Mouse (Mus musculus) kidney, postnatal 25 days (tissue): ENCODE measurements around the gene Aste1.

ENCODE experiments used
- DNase-seq, 2 experiments: peaks; one replicate each; pipeline ENCODE4 v3.0.0; 2021; ENCODE audit warnings: mixed read lengths in 2 of 2

Aste1 gene

GRCm38 (mm10) chr9:105395218-105395627 is at the start of gene Aste1, which contains the start of gene Nek11:
Gene Aste1, plus strand, starts transcription at chr9:105395392.
Gene Nek11, minus strand, starts transcription at chr9:105395524.
- DNase-seq: peak; percentile 96 to 97

GRCm38 (mm10) chr9:105348242-105349031 is 46.8 kb upstream of the Aste1 start:
- DNase-seq: no peak

GRCm38 (mm10) chr9:105349034-105349433 is 46.2 kb upstream of the Aste1 start:
- DNase-seq: no peak

DNA sequence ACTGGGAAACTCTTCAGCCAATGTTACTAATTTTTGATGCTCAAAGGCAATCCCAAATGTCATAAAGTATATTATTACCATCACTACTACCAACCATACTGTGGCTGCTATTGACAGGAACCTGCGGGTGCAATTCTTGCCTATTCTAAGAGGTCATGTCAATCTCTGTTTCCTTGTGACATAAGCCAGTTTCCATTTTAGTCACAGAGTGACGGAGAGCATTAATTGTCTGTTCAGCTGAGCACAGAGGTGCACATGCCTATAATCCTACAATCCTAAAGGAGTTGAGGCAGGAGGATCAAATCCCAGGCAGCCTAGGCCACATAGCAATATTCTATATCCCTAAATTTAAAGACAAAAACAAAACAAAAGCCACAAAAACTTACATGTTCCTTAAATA is 33.0 kb upstream of the Aste1 start:
- no peak for DNase-seq

DNA sequence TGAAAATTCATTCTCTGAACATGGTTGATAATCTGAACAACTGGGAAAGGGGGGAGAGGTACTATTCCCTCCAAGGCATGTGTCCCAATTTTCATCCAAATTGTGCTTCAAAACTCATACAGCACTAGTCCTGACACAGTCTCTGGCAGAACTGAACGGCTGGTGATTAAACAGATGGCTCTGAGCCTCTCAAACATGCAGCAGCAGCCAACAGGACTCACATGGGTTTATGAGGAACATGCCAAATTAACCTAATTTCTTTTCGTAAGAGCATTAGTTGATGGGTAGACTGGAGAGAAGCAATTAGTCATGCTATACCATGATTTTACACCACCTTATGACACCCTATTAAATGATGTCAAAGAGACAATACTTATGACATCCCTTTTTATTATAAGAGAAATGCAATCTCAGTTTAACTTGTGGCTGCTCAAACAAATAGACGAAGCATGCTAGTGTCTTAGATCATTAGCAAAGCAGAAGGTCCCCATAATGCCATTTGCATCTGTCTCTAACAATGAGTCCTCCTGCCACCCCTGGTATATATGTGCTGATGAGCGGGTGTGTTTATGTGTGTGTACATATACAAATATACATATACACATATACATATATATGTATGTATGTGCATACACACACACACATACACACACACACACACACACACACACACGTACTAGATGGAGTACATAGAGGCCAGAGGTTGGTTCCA is 31.5 kb upstream of the Aste1 start:
- no peak for DNase-seq

DNA sequence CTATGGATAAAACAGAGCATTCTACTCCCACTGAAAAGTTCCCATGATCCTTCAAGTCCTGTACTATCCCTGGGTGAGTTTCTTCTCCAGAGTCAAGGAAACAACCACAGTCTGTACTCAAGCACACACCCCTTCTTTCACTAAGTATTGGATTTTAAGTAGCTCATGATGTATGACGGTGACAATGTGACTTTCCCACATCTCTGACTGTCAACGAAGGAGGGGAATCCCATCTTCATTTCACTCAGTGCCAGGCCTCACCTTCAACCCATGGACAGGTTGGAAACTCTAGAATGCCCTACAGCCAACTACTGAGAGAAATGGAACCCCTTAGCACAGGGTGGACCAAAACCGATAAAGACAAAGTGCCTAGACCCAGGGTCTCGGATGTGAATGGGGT is 29.0 kb upstream of the Aste1 start:
- no peak for DNase-seq

GRCm38 (mm10) chr9:105368605-105369004 is 26.6 kb upstream of the Aste1 start:
- no peak for DNase-seq

DNA sequence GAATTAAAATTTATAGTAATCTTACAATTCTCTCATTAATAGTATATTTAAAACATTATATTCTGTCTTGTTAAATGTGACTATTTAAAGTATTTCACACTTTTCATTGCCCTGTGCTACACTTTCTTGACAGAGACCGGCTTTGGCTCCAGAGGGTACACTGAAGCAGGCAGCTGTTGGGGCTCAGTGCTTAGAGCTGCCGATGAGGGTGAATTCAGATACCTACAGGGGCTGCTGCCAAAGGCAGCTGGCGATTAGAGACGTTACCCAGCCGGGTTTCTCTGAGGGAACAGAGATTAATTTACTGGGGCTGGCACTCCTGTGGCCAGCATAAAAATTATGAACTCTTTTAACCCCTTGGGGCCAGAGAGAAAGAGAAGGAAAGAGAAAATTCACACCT is 20.8 kb upstream of the Aste1 start:
- no peak for DNase-seq

GRCm38 (mm10) chr9:105376411-105376810 is 18.8 kb upstream of the Aste1 start:
- DNase-seq: no peak

- no peak for DNase-seq
Observed at GRCm38 (mm10) chr9:105376954-105377530, 18.1 kb upstream of the Aste1 start.

DNA sequence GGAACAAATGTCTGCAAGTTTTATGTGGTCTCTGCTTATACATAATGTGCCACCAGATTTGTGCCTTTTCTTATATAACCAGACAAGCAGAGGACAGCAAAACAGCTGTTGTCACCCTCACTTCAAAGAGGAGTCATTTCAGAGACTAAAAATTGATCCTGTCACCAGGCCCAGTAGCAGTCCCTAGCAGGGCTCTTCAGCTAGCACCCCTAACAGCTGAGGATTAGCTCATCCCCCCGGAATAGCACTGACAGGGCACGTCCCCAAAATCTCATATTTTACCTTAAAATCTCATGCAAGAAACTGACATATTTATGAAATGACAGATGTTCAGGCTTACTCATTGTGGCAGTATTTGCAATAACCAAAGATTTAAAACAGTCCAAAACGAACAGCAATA is 17.6 kb upstream of the Aste1 start:
- DNase-seq: no peak

- DNase-seq: no peak
Observed at GRCm38 (mm10) chr9:105379533-105380145, 15.6 kb upstream of the Aste1 start.

GRCm38 (mm10) chr9:105387403-105387802 is 7.8 kb upstream of the Aste1 start:
- DNase-seq: no peak

GRCm38 (mm10) chr9:105389289-105389688 is 5.9 kb upstream of the Aste1 start:
- peak; percentile 54 to 85 for DNase-seq

- no peak for DNase-seq
Observed at GRCm38 (mm10) chr9:105390616-105391015, 4.6 kb upstream of the Aste1 start.

DNA sequence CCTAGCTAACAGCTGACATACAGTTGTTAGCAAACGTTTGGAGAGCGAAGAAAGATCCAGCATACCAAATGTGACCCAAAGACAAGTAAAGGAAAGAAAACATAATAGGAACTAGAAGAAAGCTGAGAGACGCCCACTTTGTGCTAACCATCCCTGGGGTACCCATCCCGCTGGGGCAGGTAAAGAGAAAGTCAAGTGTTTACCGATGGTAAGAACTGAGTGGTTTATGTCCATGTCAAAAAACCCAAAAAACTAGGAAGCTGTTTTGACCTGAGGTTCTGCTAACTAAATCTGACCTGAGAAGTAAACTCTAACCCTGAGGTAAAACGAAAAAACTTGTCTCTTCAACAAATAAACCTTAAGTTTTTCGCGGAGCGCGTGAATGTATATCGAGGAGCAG is 472 bp upstream of the Aste1 start:
- DNase-seq: no peak

GRCm38 (mm10) chr9:105408549-105408948 is 13.4 kb downstream of the Aste1 start:
- no peak for DNase-seq

GRCm38 (mm10) chr9:105459032-105459431 is 63.8 kb downstream of the Aste1 start:
- DNase-seq: peak in 1 of 2 experiments; percentile 13

- no peak for DNase-seq
Observed at GRCm38 (mm10) chr9:105461496-105461895, 66.3 kb downstream of the Aste1 start.
